Mouse (Mus musculus) retina, adult 2 months (tissue): ENCODE data around the gene Mvb12b.
A peak's percentile ranks its signal among the peaks of the same experiment; 100 is the strongest.

Experiments
- DNase-seq: peaks from one replicate; pipeline ENCODE4 v3.0.0-alpha.2; 2012; ENCODE audit warnings: low read depth, low spot score

Mvb12b gene

GRCm38 (mm10) chr2:33736722-33737121 lies 151.0 kb downstream of the Mvb12b start:
- peak; percentile 50 for DNase-seq

- peak; percentile 53 for DNase-seq
Measured at GRCm38 (mm10) chr2:33734781-33735485, 152.8 kb downstream of the Mvb12b start.

- DNase-seq: no peak
Measured at GRCm38 (mm10) chr2:33729701-33730100, 158.0 kb downstream of the Mvb12b start.

- no peak for DNase-seq
Measured at GRCm38 (mm10) chr2:33727199-33727598, 160.5 kb downstream of the Mvb12b start.

- DNase-seq: no peak
Measured at GRCm38 (mm10) chr2:33720380-33720898, 167.3 kb downstream of the Mvb12b start.

- DNase-seq: no peak
Measured at GRCm38 (mm10) chr2:33719339-33720066, 168.2 kb downstream of the Mvb12b start.

GRCm38 (mm10) chr2:33718561-33718960 lies 169.2 kb downstream of the Mvb12b start:
- DNase-seq: no peak

- no peak for DNase-seq
Measured at GRCm38 (mm10) chr2:33717821-33718351, 169.9 kb downstream of the Mvb12b start.

- DNase-seq: no peak
Measured at GRCm38 (mm10) chr2:33717378-33717777, 170.4 kb downstream of the Mvb12b start.

- no peak for DNase-seq
Measured at GRCm38 (mm10) chr2:33716878-33717277, 170.9 kb downstream of the Mvb12b start.

GRCm38 (mm10) chr2:33714932-33715331 lies 172.8 kb downstream of the Mvb12b start:
- DNase-seq: no peak

- no peak for DNase-seq
Measured at GRCm38 (mm10) chr2:33713580-33714260, 174.0 kb downstream of the Mvb12b start.

GRCm38 (mm10) chr2:33712811-33713210 lies 174.9 kb downstream of the Mvb12b start:
- DNase-seq: no peak

GRCm38 (mm10) chr2:33708831-33709230 lies 178.9 kb downstream of the Mvb12b start:
- no peak for DNase-seq

GRCm38 (mm10) chr2:33708096-33708495 lies 179.7 kb downstream of the Mvb12b start:
- no peak for DNase-seq

- DNase-seq: no peak
Measured at GRCm38 (mm10) chr2:33706403-33706802, 181.3 kb downstream of the Mvb12b start.

- no peak for DNase-seq
Measured at GRCm38 (mm10) chr2:33705687-33706320, 181.9 kb downstream of the Mvb12b start.

GRCm38 (mm10) chr2:33703286-33703685 lies 184.5 kb downstream of the Mvb12b start:
- DNase-seq: no peak

- no peak for DNase-seq
Measured at GRCm38 (mm10) chr2:33702705-33703104, 185.0 kb downstream of the Mvb12b start.

GRCm38 (mm10) chr2:33701446-33701815 lies 186.3 kb downstream of the Mvb12b start:
- DNase-seq: no peak

GRCm38 (mm10) chr2:33700581-33701445 lies 186.9 kb downstream of the Mvb12b start:
- no peak for DNase-seq
